Mouse (Mus musculus): ENCODE measurements around the gene Camk1d.

GRCm38 (mm10) chr2:5513621-5514020, 200.7 kb downstream of the Camk1d start:
- TF ChIP-seq EP300 (IDR thresholded peaks at IDR 0.05; ENCODE audit: low read length) (no peak), CTCF (conservative IDR thresholded peaks at IDR 0.05 in 1 of 2, IDR thresholded peaks at IDR 0.05 in 1 of 2; ENCODE audit: low read depth in 2 of 2, low read length in 2 of 2) (no peak), BHLHE40 (IDR thresholded peaks at IDR 0.05; ENCODE audit: low read depth, low read length) (no peak), POLR2A (IDR thresholded peaks at IDR 0.05; ENCODE audit: low read depth, low read length) (no peak), KAT2A (IDR thresholded peaks at IDR 0.05; ENCODE audit: insufficient replicate concordance, low read length) (no peak), MAX (IDR thresholded peaks at IDR 0.05; ENCODE audit: low read length) (no peak), USF1 (IDR thresholded peaks at IDR 0.05; ENCODE audit: low read depth, low read length) (no peak), RCOR1 (conservative IDR thresholded peaks at IDR 0.05; ENCODE audit: low read depth, low read length) (no peak), ZNF384 (IDR thresholded peaks at IDR 0.05; ENCODE audit: low read depth, low read length) (no peak), PAX5 (IDR thresholded peaks at IDR 0.05; ENCODE audit: low read length) (no peak), JUN (IDR thresholded peaks at IDR 0.05; ENCODE audit: insufficient read depth, low read depth, low read length) (no peak)
